Mouse (Mus musculus) CD4-positive helper T cell, adult 2 months (primary cell): Measurements from ENCODE around the gene Trpd52l3.

Experiments used
- DNase-seq: peaks from one replicate; pipeline ENCODE4 v3.0.0-alpha.2; 2012; ENCODE audit warnings: low read depth, missing footprints, low spot score

The Trpd52l3 gene

DNA sequence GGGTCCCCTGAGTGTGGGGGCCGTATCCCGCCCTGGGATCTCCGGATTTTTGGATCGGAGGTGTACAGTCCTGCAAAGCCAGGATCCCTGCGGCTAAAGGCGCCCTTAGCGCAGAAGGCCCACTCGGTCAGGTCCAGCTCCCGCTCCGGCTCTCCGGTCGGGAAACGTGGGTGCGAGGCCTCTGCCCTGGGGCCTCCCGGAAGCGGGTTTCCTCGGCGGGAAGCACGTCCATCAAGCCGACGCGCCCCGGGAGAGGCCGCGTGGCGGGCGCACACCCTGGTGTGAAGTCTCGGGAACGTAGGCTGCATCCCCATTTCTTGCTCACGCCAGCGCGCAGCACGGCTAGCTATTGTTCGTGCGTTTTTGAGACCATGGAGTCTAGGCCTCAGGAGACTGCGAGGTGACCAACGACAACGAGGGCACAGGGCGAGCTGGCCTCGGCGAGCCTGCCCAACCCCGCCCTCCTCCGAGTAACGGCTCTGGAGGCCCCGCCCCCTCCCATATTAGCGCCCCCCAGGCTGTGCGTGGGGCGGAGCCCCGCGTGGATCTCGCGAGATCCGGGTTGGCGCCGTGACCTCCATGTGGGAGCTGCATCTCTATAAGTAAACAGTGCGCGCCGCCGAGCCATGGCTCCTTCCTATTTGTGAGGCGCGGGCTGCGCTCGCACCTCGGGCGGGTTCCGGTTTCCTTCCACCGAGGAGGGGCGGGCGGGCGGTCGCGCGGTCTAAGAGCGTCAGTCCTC, 26.5 kb downstream of the Trpd52l3 start, which contains the start of gene Uhrf2:
Gene Uhrf2, plus strand, starts transcription at position 620 of the 742 bp plus-strand sequence.
- peak; percentile 97 for DNase-seq

GRCm38 (mm10) chr19:30030636-30031467, 27.3 kb downstream of the Trpd52l3 start:
- no peak for DNase-seq

DNA sequence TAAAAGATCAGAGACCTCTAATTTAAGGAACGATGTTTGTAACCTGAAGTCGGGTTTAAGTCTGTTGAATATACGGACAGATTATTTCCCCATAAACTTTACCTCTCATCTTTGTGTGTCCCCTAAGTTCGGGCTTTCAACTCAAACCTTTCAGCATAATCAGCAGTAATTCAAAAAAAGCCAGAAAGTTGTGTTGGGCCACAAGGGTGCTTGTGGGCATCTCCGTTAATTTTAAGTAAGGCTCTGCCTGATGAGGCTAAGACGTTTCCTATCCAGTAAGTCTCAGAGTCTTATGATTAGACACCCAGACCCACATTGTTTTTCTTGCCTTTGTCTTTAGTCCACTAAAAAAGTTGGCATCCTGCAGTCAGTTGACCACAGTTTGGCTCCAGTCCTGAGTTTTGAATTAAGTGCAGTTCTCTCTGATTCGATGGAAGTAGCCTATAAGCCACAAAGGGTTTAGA, 27.9 kb downstream of the Trpd52l3 start:
- peak; percentile 24 for DNase-seq

- no peak for DNase-seq
These were observed 28.6 kb downstream of the Trpd52l3 start for GRCm38 (mm10) chr19:30032206-30032605.

DNA sequence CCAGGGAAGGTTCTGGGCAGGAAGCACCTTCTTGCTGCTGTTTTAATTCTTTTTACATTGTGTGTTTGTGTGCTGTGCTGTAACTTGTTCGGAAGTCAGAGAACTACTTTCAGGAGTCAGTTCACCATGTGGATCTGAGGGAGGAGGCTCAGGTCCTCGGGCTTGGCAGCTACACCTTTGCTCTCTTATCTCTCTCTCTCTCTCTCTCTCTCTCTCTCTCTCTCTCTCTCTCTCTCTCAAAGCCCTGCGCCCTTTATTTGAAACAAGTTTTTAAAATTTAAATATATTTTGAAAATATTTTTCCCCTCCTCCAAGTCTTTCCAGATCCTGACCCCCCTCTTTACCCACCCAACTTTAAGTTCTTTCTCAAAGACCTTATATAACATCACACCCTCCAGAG, 31.8 kb downstream of the Trpd52l3 start:
- DNase-seq: no peak

- peak; percentile 75 for DNase-seq
These were observed 40.1 kb downstream of the Trpd52l3 start for GRCm38 (mm10) chr19:30043691-30044090.

GRCm38 (mm10) chr19:30044630-30045029, 41.0 kb downstream of the Trpd52l3 start:
- DNase-seq: no peak

GRCm38 (mm10) chr19:30045857-30046256, 42.3 kb downstream of the Trpd52l3 start:
- peak; percentile 55 for DNase-seq

DNA sequence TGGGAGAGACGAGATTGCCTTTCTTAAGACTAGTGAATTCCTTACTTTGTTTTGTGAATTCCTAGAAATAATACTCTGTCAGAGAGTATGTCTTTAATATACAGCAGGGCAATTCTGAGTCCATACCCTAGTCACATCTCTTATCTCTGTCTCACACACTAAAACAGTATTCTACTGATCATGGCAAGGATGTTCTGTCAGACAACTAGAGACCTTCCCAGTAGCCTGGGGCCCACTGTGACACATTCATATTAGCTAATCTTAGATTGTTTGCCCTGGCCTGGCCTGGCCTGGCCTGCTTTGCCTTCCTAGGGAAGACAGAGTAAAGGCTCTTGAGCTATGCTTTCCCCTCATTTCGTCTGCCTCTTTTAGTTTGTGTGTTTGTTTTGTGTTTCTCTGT, 47.0 kb downstream of the Trpd52l3 start:
- DNase-seq: no peak

GRCm38 (mm10) chr19:30051479-30051878, 47.9 kb downstream of the Trpd52l3 start:
- no peak for DNase-seq

- DNase-seq: no peak
These were observed 50.6 kb downstream of the Trpd52l3 start for GRCm38 (mm10) chr19:30054218-30054617.
